Mouse (Mus musculus) lung, embryonic 15.5 days (tissue): Measurements from ENCODE around the gene Bcl7a. TPM values are rescaled to one million over a fixed set of nuclear protein-coding genes. Genes with fewer than 3 reads are reported as not detected.
A peak's percentile ranks its signal among the peaks of the same experiment; 100 is the strongest.

Experiments
- ATAC-seq: fragments of 200-750 bp; cut with Nextera tagmentation; 2 replicates; pipeline ENCODE4 v1.8.0; 2017; ENCODE audit warnings: moderate number of reproducible peaks, borderline replicate concordance; ENCODE audit not compliant: low FRiP score, low TSS enrichment; ENCODE audit errors: extremely low read depth
- H3K27ac ChIP-seq: fragments of 300-500 bp; sonication (generic); 2 replicates; pipeline ENCODE4 v1.5.1; 2015; ENCODE audit warnings: moderate library complexity, mild to moderate bottlenecking, inconsistent platforms
- H3K27me3 ChIP-seq: fragments of 300-500 bp; sonication (generic); 2 replicates; pipeline ENCODE4 v1.6.1; 2015; ENCODE audit warnings: inconsistent platforms
- H3K36me3 ChIP-seq: fragments of 300-500 bp; sonication (generic); 2 replicates; pipeline ENCODE4 v1.6.1; 2015; ENCODE audit warnings: inconsistent platforms
- H3K4me1 ChIP-seq: fragments of 300-500 bp; sonication (generic); 2 replicates; pipeline ENCODE4 v1.6.1; 2015; ENCODE audit warnings: inconsistent platforms
- H3K4me2 ChIP-seq: fragments of 300-500 bp; sonication (generic); 2 replicates; pipeline ENCODE4 v1.6.1; 2015; ENCODE audit warnings: inconsistent platforms, mild to moderate bottlenecking, moderate library complexity
- H3K4me3 ChIP-seq: fragments of 300-500 bp; sonication (generic); 2 replicates; pipeline ENCODE4 v1.5.1; 2015; ENCODE audit warnings: mild to moderate bottlenecking, inconsistent platforms
- H3K9ac ChIP-seq: fragments of 300-500 bp; sonication (generic); 2 replicates; pipeline ENCODE4 v1.6.1; 2015; ENCODE audit warnings: inconsistent platforms
- H3K9me3 ChIP-seq: fragments of 300-500 bp; sonication (generic); 2 replicates; pipeline ENCODE4 v1.6.1; 2016; ENCODE audit warnings: inconsistent platforms
- WGBS: fragments of 180-500 bp; shearing (Covaris S2); methylation state at CpG from one replicate; pipeline ENCODE4 v1.1.7; 2015; 5-methylcytosine and 5-hydroxymethylcytosine counted together
- polyA plus RNA-seq: library from polyadenylated mRNA; unstranded; fragments of >200 nt; fragmentation: Nextera tagmentation; extraction: Ambion mirVana; gene quantifications from 2 replicates; pipeline ENCODE4 v1.2.1, GENCODE M21; 2015

Bcl7a gene
- polyA plus RNA-seq, result 21.2 and 24.6 TPM in 2 replicates

DNA sequence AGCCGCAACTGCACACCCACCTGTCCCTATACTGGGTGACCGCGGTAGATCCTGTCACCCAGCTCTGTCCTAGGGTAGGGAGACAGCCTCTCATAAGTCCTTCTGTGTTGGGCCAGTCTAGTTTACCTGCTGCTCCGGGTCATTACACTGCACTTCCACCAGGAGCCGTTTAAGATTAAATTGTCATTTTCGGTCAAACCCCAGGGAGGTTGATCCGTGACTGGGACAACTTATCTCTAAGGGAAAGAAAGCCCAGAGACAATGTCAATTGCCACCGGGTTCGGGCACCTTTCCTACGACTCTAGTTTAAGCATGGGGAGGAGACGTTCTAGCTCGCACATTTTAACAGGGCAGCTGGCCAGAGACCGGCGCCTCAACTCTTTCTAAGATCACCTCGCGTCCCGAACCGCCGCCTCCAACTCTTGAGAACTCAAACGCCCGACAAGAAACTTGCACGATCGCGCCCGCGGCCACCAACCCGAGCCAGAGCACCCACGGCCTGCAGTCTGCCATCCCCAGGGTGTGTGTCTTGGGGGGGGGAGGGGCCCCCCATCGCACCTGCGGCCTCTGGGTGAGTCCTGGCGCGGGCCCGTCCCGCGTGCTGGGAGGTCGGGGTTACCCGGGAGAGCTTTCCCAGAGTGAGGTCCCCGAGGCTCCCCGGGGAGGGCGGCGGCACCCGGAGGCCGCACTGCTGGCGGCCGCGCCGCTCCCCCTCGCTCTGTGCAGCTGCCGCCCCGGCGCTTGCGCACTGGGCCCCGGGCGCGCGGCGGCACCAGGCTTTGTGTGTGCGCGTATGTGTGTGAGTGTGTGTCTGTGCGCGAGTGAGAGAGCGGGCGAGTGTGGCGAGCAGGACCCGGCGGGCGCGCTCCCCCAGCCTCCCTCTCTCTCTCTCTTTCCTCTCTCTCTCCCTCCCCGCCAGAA is at the start of gene Bcl7a:
Gene Bcl7a, plus strand, starts transcription at position 128 of the 921 bp plus-strand sequence.
- no peaks in the 10 kb centered on the region for H3K36me3 ChIP-seq
- H3K27ac ChIP-seq, result peak within 1 kb of the TSS; percentile 99
- peak; percentile 88 for ATAC-seq
- H3K4me1 ChIP-seq, result peaks cover 27% of the 10 kb centered on the region
- H3K27me3 ChIP-seq, result no peaks in the 10 kb centered on the region
- 1% methylated on average over 62 of the region's 69 CpGs for WGBS
- H3K9me3 ChIP-seq, result no peaks in the 10 kb centered on the region
- peak within 1 kb of the TSS; percentile 81 for H3K4me2 ChIP-seq
- H3K9ac ChIP-seq, result peak within 1 kb of the TSS; percentile 94
- H3K4me3 ChIP-seq, result peak within 1 kb of the TSS; percentile 96

DNA sequence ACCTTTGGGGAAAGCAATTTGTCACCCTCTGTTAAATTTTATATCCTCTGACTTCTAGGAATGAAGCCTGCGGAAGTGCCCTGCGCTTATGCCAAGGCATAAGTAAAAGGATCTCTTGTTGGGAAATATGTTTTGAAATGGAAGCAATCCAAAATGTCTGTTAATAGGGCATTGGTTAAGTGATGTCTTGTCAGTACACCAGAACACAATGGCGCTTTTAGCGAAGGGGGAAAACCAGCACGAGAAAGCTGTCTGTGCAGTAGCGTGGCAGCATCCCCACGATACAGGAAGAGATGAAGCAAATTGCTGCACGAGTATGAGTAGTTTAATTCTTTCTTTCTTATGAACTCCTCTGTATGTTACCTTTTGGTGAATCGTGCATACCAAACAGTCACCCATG is 49.0 kb upstream of the Bcl7a start:
- H3K9me3 ChIP-seq, result no peaks in the 10 kb centered on the region
- H3K27me3 ChIP-seq, result no peaks in the 10 kb centered on the region; the same call in 1 of the 2 replicates
- H3K36me3 ChIP-seq, result no peaks in the 10 kb centered on the region
- H3K4me2 ChIP-seq, result no peak overlapping the region
- no peaks in the 10 kb centered on the region for H3K4me1 ChIP-seq
- ATAC-seq, result no peak
- WGBS, result 78% methylated on average over 9 of the region's 9 CpGs
- no peak overlapping the region for H3K9ac ChIP-seq
- no peak overlapping the region for H3K27ac ChIP-seq
- H3K4me3 ChIP-seq, result no peak overlapping the region

DNA sequence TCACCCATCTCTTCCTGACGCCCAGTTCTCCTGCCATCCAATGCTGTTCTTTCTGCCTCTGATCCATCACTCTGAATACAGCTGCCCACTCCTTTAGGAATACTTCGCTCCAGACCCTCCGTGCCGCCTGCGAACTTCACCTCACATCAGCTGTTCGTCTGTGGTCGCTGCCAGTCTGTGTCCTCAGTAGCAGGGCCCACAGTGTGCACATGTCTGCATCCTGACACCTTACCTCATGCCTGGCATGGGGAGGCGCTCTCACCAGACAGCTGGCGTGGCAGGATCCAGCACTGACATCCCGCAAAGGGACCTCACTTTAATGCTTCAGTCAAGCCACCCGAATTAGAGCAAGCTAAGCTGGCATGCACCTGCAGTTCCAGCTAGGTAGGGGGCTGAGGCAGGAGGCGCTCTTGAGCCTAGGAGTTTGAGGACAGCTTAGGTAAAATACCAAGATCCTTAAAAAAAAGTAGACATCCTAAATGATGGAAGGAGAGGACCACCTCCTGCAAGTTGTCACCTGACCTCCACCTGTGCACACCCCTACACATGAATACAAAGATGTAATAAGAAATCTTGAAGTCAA is 47.3 kb upstream of the Bcl7a start:
- H3K9me3 ChIP-seq, result no peaks in the 10 kb centered on the region
- ATAC-seq, result no peak
- WGBS, result 62% methylated on average over 12 of the region's 12 CpGs
- H3K4me1 ChIP-seq, result peaks cover 4% of the 10 kb centered on the region; the same call in 1 of the 2 replicates
- no peak overlapping the region for H3K4me2 ChIP-seq
- H3K27me3 ChIP-seq, result no peaks in the 10 kb centered on the region; the same call in 1 of the 2 replicates
- no peak overlapping the region for H3K4me3 ChIP-seq
- no peaks in the 10 kb centered on the region for H3K36me3 ChIP-seq
- H3K27ac ChIP-seq, result no peak overlapping the region
- H3K9ac ChIP-seq, result no peak overlapping the region

DNA sequence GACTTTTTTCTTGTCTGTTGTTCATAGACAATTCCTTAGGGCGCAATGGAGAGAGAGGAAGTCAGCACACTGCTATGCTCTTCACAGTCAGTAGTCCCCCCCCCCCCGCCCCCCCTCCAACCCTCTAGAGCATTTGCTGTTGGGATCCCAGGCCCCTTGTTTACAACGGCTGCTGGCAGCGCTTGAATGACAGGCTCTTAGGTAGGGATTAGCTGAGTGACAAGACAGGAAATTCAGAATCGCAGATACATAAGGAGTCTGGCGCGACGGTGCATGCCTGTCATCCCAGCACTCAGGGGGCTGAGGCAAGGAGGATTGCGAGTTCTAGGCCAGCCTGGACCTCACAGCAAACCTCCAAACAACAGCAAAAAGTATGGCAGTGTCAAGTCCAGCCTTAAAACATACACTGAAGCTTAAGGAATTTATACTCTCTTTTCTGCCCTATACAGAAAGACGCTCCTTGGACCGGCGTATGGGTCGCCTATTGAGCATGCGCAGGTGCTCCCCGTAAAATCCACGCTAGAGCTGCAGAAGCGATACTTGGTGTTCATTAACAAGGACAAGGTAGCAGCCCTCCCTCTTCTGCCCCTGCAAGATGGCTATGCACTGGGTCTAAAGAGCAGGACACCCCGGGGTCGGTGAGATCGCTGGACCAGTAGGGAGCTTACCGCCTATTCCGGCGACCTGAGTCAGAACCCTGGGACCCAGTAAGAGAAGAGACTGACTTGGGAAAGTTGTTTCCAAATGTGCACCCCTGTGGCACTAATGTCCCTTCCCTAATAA is 46.5 kb upstream of the Bcl7a start:
- H3K9ac ChIP-seq, result no peak overlapping the region
- no peak overlapping the region for H3K4me2 ChIP-seq
- H3K27ac ChIP-seq, result no peak overlapping the region
- H3K9me3 ChIP-seq, result no peaks in the 10 kb centered on the region
- peaks cover 4% of the 10 kb centered on the region; the same call in 1 of the 2 replicates for H3K4me1 ChIP-seq
- no peaks in the 10 kb centered on the region for H3K36me3 ChIP-seq
- no peak overlapping the region for H3K4me3 ChIP-seq
- no peaks in the 10 kb centered on the region; the same call in 1 of the 2 replicates for H3K27me3 ChIP-seq
- ATAC-seq, result no peak
- WGBS, result 59% methylated on average over 23 of the region's 23 CpGs

DNA sequence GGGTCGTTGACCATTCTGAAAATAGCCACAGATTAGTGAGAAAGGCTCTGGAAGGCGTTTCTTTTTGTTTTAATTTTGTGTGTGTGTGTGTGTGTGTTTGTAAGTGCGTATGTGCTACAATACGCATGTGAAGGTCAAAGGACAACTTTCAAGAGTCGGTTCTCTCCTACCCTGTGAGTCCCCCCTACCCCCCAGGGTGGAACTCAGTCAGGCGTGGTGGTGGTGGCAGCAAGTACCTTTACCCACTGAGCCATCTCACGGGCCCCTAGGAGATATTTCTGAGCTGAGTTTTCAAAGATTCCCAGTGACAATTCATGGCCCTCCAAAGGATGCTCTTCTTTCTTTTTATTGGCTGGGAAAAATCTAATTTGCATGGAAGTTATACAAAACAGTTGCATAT is 45.8 kb upstream of the Bcl7a start:
- H3K9me3 ChIP-seq, result no peaks in the 10 kb centered on the region
- H3K4me2 ChIP-seq, result no peak overlapping the region
- H3K27me3 ChIP-seq, result no peaks in the 10 kb centered on the region; the same call in 1 of the 2 replicates
- no peaks in the 10 kb centered on the region for H3K36me3 ChIP-seq
- 76% methylated on average over 7 of the region's 7 CpGs for WGBS
- no peak overlapping the region for H3K27ac ChIP-seq
- ATAC-seq, result no peak
- peaks cover 4% of the 10 kb centered on the region; the same call in 1 of the 2 replicates for H3K4me1 ChIP-seq
- H3K4me3 ChIP-seq, result no peak overlapping the region
- no peak overlapping the region for H3K9ac ChIP-seq

DNA sequence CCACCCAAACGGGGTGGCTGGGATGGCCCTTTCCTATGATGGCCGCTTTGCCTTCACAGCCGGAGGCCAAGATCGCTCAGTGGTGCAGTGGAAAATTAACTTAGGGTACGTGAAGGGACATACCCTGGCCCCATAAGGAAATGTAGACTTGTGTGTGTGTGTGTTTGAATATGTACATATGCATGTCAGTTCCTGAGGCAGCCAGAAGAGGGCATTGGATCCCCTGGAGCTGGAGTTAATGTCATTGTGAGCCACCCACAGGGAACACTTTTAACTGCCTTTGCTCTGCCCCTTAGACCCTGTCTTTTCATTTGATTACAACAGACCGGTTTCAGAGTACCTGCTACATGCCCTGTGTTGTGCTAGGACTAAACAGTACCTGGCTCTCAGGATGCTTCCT is 45.1 kb upstream of the Bcl7a start:
- H3K9me3 ChIP-seq, result no peaks in the 10 kb centered on the region
- no peaks in the 10 kb centered on the region; the same call in 1 of the 2 replicates for H3K27me3 ChIP-seq
- H3K4me3 ChIP-seq, result no peak overlapping the region
- H3K9ac ChIP-seq, result no peak overlapping the region
- 88% methylated on average over 6 of the region's 6 CpGs for WGBS
- H3K4me2 ChIP-seq, result no peak overlapping the region
- H3K36me3 ChIP-seq, result no peaks in the 10 kb centered on the region
- no peak for ATAC-seq
- H3K27ac ChIP-seq, result no peak overlapping the region
- peaks cover 4% of the 10 kb centered on the region; the same call in 1 of the 2 replicates for H3K4me1 ChIP-seq

DNA sequence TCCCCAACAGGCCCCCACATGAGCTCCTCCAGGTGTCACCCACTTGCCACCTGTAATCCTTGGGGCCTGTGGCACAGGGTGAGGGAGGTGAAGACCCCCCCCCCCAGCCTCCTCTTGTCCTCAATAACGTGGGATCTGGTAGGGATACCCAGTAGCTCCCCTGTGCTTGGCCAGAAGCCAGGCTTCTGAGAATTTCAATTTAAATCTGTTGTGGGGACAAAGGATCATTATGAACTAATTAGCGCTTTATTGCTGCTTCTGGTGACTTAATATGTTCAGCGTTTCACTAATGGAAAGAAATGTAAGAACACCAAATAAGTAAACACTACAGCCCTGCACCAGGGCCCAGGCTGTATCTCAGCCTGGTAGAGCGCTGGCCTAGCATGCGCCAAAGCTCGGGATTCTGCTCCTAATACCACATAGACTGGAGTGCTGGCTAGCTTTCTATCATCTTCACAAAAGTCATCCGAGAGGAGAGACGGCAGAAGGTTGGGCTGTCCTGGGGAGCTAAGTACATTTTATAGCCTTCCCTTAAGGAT is 43.1 kb upstream of the Bcl7a start:
- Histone ChIP-seq H3K27ac (no peak overlapping the region), H3K4me2 (no peak overlapping the region), H3K36me3 (no peaks in the 10 kb centered on the region), H3K9me3 (no peaks in the 10 kb centered on the region), H3K4me3 (no peak overlapping the region), H3K27me3 (no peaks in the 10 kb centered on the region; the same call in 1 of the 2 replicates), H3K4me1 (peaks cover 4% of the 10 kb centered on the region; the same call in 1 of the 2 replicates), H3K9ac (no peak overlapping the region)
- WGBS, result 57% methylated on average over 8 of the region's 8 CpGs
- no peak for ATAC-seq

DNA sequence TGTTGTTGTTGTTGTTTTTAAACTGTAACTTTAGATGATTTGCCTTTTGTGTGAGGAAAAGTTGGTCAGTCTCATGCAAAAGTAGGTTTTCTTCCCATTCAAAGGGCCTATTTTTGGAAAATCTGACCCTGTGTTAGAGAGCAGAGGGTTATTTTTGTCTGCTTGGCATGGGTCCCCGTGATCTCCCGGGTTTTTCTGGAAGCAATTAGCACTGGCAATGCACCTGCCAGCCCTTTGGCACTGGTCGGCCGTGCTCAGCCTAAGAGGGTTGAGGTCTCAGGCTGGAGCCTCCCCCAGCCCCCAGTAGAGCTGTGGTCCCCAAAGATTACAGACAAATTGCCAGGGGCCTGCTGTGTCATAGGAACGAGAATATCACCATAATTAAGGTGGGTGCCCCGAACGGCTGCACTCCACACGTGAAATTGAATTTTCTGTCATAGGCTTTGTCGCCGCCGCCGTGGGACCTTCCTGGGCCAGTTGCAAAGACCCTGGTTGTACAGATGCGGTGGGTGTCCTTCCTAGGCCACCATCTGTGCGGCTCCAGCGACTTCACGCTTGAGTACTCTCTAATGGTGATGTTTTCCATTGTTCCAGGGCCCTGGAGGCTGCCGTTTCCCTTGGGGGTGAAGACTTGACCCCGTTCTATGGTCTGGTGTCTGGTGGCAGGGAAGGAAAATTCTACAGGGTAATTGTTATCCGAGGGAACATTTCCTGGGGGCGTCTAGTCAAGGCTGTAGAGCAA is 41.7 kb upstream of the Bcl7a start:
- Histone ChIP-seq H3K9me3 (no peaks in the 10 kb centered on the region), H3K4me3 (no peak overlapping the region), H3K4me2 (no peak overlapping the region), H3K4me1 (peaks cover 4% of the 10 kb centered on the region; the same call in 1 of the 2 replicates), H3K36me3 (no peaks in the 10 kb centered on the region), H3K27ac (no peak overlapping the region), H3K9ac (no peak overlapping the region), H3K27me3 (no peaks in the 10 kb centered on the region)
- 83% methylated on average over 20 of the region's 20 CpGs for WGBS
- no peak for ATAC-seq

DNA sequence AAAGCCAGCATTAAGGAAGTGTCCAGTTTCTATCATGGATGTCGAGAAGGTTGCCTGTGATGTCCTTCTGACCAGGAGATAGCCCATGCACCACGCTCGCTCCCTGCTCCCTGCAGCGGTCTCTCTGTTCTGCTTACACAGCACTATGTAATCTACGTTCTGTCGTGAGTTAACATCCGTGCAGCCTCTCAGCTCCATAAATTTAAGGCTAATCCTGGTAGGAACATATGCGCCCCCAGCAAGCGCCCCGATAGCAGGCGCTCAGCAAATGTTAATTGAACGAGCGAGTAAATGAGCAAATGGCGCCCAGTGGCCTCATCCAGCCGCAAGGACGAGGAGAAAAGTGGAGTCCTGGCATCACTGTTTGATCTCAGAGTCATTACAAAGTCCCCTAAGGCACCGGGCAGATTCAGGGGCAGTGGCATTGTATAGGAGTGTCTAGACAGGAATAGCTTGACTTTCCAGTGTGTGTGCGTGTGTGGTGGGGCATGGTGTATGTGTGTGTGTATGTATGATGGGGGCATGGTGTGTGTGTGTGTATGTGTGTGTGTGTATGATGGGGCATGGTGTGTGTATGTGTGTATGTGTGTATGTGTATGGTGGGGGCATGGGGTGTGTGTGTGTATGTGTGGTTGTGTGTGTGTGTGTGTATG is 35.9 kb upstream of the Bcl7a start:
- 74% methylated on average over 18 of the region's 18 CpGs for WGBS

DNA sequence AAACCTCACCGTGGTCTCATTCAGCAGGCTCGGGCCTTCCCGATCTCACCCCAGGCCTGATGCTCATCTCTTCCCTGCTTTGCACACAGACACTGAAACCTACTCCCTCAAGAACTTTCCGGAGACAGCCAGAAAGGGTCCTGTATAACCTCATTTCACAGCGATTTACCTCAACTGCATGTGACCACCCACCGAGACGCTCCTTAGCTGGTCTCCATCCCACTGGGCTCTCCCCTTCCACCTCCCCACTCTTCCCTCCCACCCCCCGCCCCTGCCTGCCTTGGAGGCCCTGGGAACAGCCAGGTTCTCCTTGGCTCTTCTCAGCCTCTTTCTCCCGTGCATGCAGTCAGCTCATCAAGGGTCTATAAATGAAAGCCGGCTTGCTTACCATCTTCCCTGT is 33.8 kb upstream of the Bcl7a start:
- ATAC-seq, result no peak
- H3K36me3 ChIP-seq, result no peaks in the 10 kb centered on the region
- 0 out of 2 replicates have a peak, but pooled peaks cover 13% of the 10 kb centered on the region for H3K4me1 ChIP-seq
- no peak overlapping the region for H3K4me3 ChIP-seq
- no peak overlapping the region for H3K9ac ChIP-seq
- WGBS, result 37% methylated on average over 10 of the region's 10 CpGs
- H3K27me3 ChIP-seq, result no peaks in the 10 kb centered on the region
- no peak overlapping the region for H3K27ac ChIP-seq
- H3K4me2 ChIP-seq, result no peak overlapping the region
- H3K9me3 ChIP-seq, result no peaks in the 10 kb centered on the region

More for the DNA sequence above, 35.9 kb upstream of the Bcl7a start:
- Histone ChIP-seq H3K27me3 (no peaks in the 10 kb centered on the region), H3K4me2 (no peak overlapping the region), H3K4me3 (no peak overlapping the region), H3K9ac (no peak overlapping the region), H3K4me1 (0 out of 2 replicates have a peak, but pooled peaks cover 8% of the 10 kb centered on the region), H3K27ac (no peak overlapping the region), H3K36me3 (no peaks in the 10 kb centered on the region), H3K9me3 (no peaks in the 10 kb centered on the region)
- ATAC-seq, result no peak
